Mouse (Mus musculus) liver, embryonic 11.5 days (tissue): ENCODE results near the gene Tmco1. TPM values are rescaled to one million over a fixed set of nuclear protein-coding genes. Genes with fewer than 3 reads are reported as not detected.
A peak's percentile ranks its signal among the peaks of the same experiment; 100 is the strongest.

ENCODE experiments used
- ATAC-seq: fragments of 200-750 bp; cut with Nextera tagmentation; replicated peaks from 2 replicates; pipeline ENCODE4 v1.8.0; 2017; ENCODE audit warnings: moderate number of reproducible peaks, mild to moderate bottlenecking, moderate TSS enrichment, moderate library complexity; ENCODE audit not compliant: low FRiP score
- DNase-seq: peaks from one replicate; pipeline ENCODE4 v3.0.0-alpha.2; 2017; ENCODE audit warnings: low spot score
- H3K27ac ChIP-seq: fragments of 300-500 bp; sonication (generic); 2 replicates; pipeline ENCODE4 v1.5.1; 2014; ENCODE audit warnings: mild to moderate bottlenecking, low read depth, low read length, control low read depth
- H3K27me3 ChIP-seq: fragments of 300-500 bp; sonication (generic); replicated peaks from 2 replicates; pipeline ENCODE4 v1.6.1; 2014; ENCODE audit warnings: low read length, mixed read lengths; ENCODE audit not compliant: control insufficient read depth, insufficient read depth
- H3K36me3 ChIP-seq: fragments of 300-500 bp; sonication (generic); 2 replicates; pipeline ENCODE4 v1.6.1; 2014; ENCODE audit warnings: mild to moderate bottlenecking, low read length, moderate library complexity, mixed read lengths; ENCODE audit not compliant: control insufficient read depth, insufficient read depth
- H3K4me1 ChIP-seq: fragments of 300-500 bp; sonication (generic); replicated peaks from 2 replicates; pipeline ENCODE4 v1.6.1; 2014; ENCODE audit warnings: low read length, mixed read lengths; ENCODE audit not compliant: control insufficient read depth, insufficient read depth
- H3K4me2 ChIP-seq: fragments of 300-500 bp; sonication (generic); 2 replicates; pipeline ENCODE4 v1.6.1; 2014; ENCODE audit warnings: mild to moderate bottlenecking, control low read depth, moderate library complexity
- H3K4me3 ChIP-seq: fragments of 300-500 bp; sonication (generic); 2 replicates; pipeline ENCODE4 v1.5.1; 2014; ENCODE audit warnings: low read depth, low read length, control low read depth
- H3K9ac ChIP-seq: fragments of 300-500 bp; sonication (generic); 2 replicates; pipeline ENCODE4 v1.6.1; 2014; ENCODE audit warnings: low read depth, low read length, control low read depth
- H3K9me3 ChIP-seq: fragments of 300-500 bp; sonication (generic); 2 replicates; pipeline ENCODE4 v1.6.1; 2016; ENCODE audit warnings: low read length, inconsistent platforms, mixed read lengths; ENCODE audit not compliant: control insufficient read depth
- WGBS: fragments of 180-500 bp; shearing (Covaris S2); extraction: QIAGEN DNeasy Blood & Tissue Kit; methylation state at CpG from one replicate; pipeline ENCODE4 v1.1.7; 2014; 5-methylcytosine and 5-hydroxymethylcytosine counted together
- polyA plus RNA-seq: library from polyadenylated mRNA; unstranded; fragments of >200 nt; fragmentation: Nextera tagmentation; extraction: Ambion mirVana; gene quantifications from 2 replicates; pipeline ENCODE4 v1.2.1, GENCODE M21; 2014

Gene Tmco1
- polyA plus RNA-seq, 1 experiment from 2014 or later = 104 TPM

GRCm38 (mm10) chr1:167288665-167289538 is 19.3 kb upstream of the Tmco1 start:
- Histone ChIP-seq H3K9me3 (no peaks in the 10 kb centered on the region), H3K4me2 (peak overlapping the region; percentile 52), H3K4me3 (0 out of 2 replicates have a peak overlapping the region, but pooled peaks have one; percentile 6), H3K27me3 (0 out of 2 replicates have a peak, but pooled peaks cover 7% of the 10 kb centered on the region), H3K4me1 (peaks cover 33% of the 10 kb centered on the region), H3K27ac (peak overlapping the region; percentile 74), H3K9ac (no peak overlapping the region; the same call in 1 of the 2 replicates), H3K36me3 (no peaks in the 10 kb centered on the region)
- peak; percentile 74 for ATAC-seq
- no peak for DNase-seq
- WGBS = 23% methylated on average over 11 of the region's 11 CpGs

GRCm38 (mm10) chr1:167289567-167290262 is 18.5 kb upstream of the Tmco1 start:
- WGBS = 16% methylated on average over 11 of the region's 11 CpGs
- H3K27ac ChIP-seq = no peak overlapping the region
- no peak overlapping the region for H3K9ac ChIP-seq
- DNase-seq (no peak), ATAC-seq (no peak)
- no peak overlapping the region; the same call in 1 of the 2 replicates for H3K4me2 ChIP-seq
- no peaks in the 10 kb centered on the region for H3K36me3 ChIP-seq
- 0 out of 2 replicates have a peak, but pooled peaks cover 7% of the 10 kb centered on the region for H3K27me3 ChIP-seq
- H3K4me3 ChIP-seq = no peak overlapping the region
- H3K9me3 ChIP-seq = no peaks in the 10 kb centered on the region
- H3K4me1 ChIP-seq = peaks cover 33% of the 10 kb centered on the region

- Histone ChIP-seq H3K9ac (no peak overlapping the region), H3K4me2 (no peak overlapping the region), H3K4me3 (no peak overlapping the region), H3K9me3 (no peaks in the 10 kb centered on the region), H3K4me1 (peaks cover 32% of the 10 kb centered on the region), H3K36me3 (no peaks in the 10 kb centered on the region), H3K27ac (no peak overlapping the region), H3K27me3 (0 out of 2 replicates have a peak, but pooled peaks cover 7% of the 10 kb centered on the region)
- WGBS = 34% methylated on average over 6 of the region's 6 CpGs
- no peak for DNase-seq
- no peak for ATAC-seq
Measured at GRCm38 (mm10) chr1:167290263-167290592, 17.9 kb upstream of the Tmco1 start.

GRCm38 (mm10) chr1:167291610-167292009 is 16.6 kb upstream of the Tmco1 start:
- Histone ChIP-seq H3K9ac (no peak overlapping the region), H3K36me3 (no peaks in the 10 kb centered on the region), H3K27ac (no peak overlapping the region), H3K4me3 (no peak overlapping the region), H3K4me1 (peaks cover 27% of the 10 kb centered on the region), H3K27me3 (0 out of 2 replicates have a peak, but pooled peaks cover 7% of the 10 kb centered on the region), H3K4me2 (no peak overlapping the region), H3K9me3 (no peaks in the 10 kb centered on the region)
- DNase-seq (no peak), ATAC-seq (no peak)
- WGBS = 75% methylated on average over 8 of the region's 8 CpGs

- Histone ChIP-seq H3K9ac (no peak overlapping the region), H3K4me1 (peaks cover 27% of the 10 kb centered on the region), H3K9me3 (no peaks in the 10 kb centered on the region), H3K27me3 (0 out of 2 replicates have a peak, but pooled peaks cover 7% of the 10 kb centered on the region), H3K27ac (no peak overlapping the region), H3K36me3 (no peaks in the 10 kb centered on the region), H3K4me3 (no peak overlapping the region), H3K4me2 (0 out of 2 replicates have a peak overlapping the region, but pooled peaks have one; percentile 23)
- ATAC-seq (no peak), DNase-seq (no peak)
- 29% methylated on average over 11 of the region's 11 CpGs for WGBS
Measured at GRCm38 (mm10) chr1:167292447-167292846, 15.7 kb upstream of the Tmco1 start.

- Histone ChIP-seq H3K9me3 (no peaks in the 10 kb centered on the region), H3K4me2 (no peak overlapping the region), H3K4me1 (peaks cover 6% of the 10 kb centered on the region; the same call in 1 of the 2 replicates), H3K27ac (no peak overlapping the region), H3K27me3 (no peaks in the 10 kb centered on the region), H3K9ac (no peak overlapping the region), H3K4me3 (no peak overlapping the region), H3K36me3 (no peaks in the 10 kb centered on the region)
- WGBS = 68% methylated on average over 13 of the region's 13 CpGs
- ATAC-seq (no peak), DNase-seq (no peak)
Measured at GRCm38 (mm10) chr1:167295679-167296402, 12.3 kb upstream of the Tmco1 start.

GRCm38 (mm10) chr1:167300122-167300521 is 8.1 kb upstream of the Tmco1 start:
- no peaks in the 10 kb centered on the region for H3K27me3 ChIP-seq
- H3K36me3 ChIP-seq = no peaks in the 10 kb centered on the region
- H3K4me3 ChIP-seq = no peak overlapping the region
- DNase-seq = no peak
- H3K9me3 ChIP-seq = no peaks in the 10 kb centered on the region
- H3K9ac ChIP-seq = no peak overlapping the region
- H3K4me2 ChIP-seq = no peak overlapping the region
- 68% methylated on average over 2 of the region's 2 CpGs for WGBS
- no peak overlapping the region for H3K27ac ChIP-seq
- ATAC-seq = no peak
- H3K4me1 ChIP-seq = no peaks in the 10 kb centered on the region

GRCm38 (mm10) chr1:167305501-167306137 is 2.6 kb upstream of the Tmco1 start:
- ATAC-seq (no peak), DNase-seq (no peak)
- WGBS = 45% methylated on average over 7 of the region's 7 CpGs

More at GRCm38 (mm10) chr1:167305501-167306137, 2.6 kb upstream of the Tmco1 start:
- peaks cover 12% of the 10 kb centered on the region for H3K4me1 ChIP-seq
- H3K4me2 ChIP-seq = no peak overlapping the region
- no peak overlapping the region for H3K9ac ChIP-seq
- no peak overlapping the region for H3K4me3 ChIP-seq
- no peaks in the 10 kb centered on the region for H3K36me3 ChIP-seq
- no peaks in the 10 kb centered on the region for H3K9me3 ChIP-seq
- no peak overlapping the region for H3K27ac ChIP-seq
- no peaks in the 10 kb centered on the region for H3K27me3 ChIP-seq
